Mouse (Mus musculus) liver, adult 2 months (tissue): ENCODE measurements around the gene Itsn2.

ENCODE experiments used
- CTCF ChIP-seq: fragments of 200-500 bp; IDR thresholded peaks from 2 replicates; pipeline ENCODE4 v1.5.1; 2011; ENCODE audit warnings: low read depth, low read length, control low read depth
- POLR2A ChIP-seq: fragments of 200-500 bp; IDR thresholded peaks from 2 replicates; pipeline ENCODE4 v1.6.1; 2011; ENCODE audit warnings: low read length, control low read depth; ENCODE audit not compliant: insufficient read depth; ENCODE audit errors: extremely low read depth

- TF ChIP-seq CTCF (no peak), POLR2A (no peak)
Measured at GRCm38 (mm10) chr12:4719066-4719761, 126.8 kb downstream of the Itsn2 start.
